Mouse (Mus musculus) midbrain, embryonic 10.5 days (tissue): ENCODE results near the gene Slxl1. TPM values are rescaled to one million over a fixed set of nuclear protein-coding genes. Genes with fewer than 3 reads are reported as not detected.
"Not testable (repeated sequence)": the region's sequence is repeated elsewhere in the genome, so short reads cannot be mapped to it uniquely, and the experiment has no call there.

ENCODE experiments used
- DNase-seq: peaks from one replicate; pipeline ENCODE4 v3.0.0-alpha.2; 2017; ENCODE audit warnings: low spot score
- H3K27ac ChIP-seq: fragments of 300-500 bp; sonication (generic); replicated peaks from 2 replicates; pipeline ENCODE4 v1.5.1; 2016; ENCODE audit warnings: mild to moderate bottlenecking
- H3K27me3 ChIP-seq: fragments of 300-500 bp; sonication (generic); 2 replicates; pipeline ENCODE4 v1.6.1; 2016; ENCODE audit warnings: low read depth, mild to moderate bottlenecking; ENCODE audit not compliant: poor library complexity, severe bottlenecking
- H3K36me3 ChIP-seq: fragments of 300-500 bp; sonication (generic); 2 replicates; pipeline ENCODE4 v1.6.1; 2016; ENCODE audit warnings: mild to moderate bottlenecking, moderate library complexity
- H3K4me1 ChIP-seq: fragments of 300-500 bp; sonication (generic); 2 replicates; pipeline ENCODE4 v1.6.1; 2016
- H3K4me3 ChIP-seq: fragments of 300-500 bp; sonication (generic); 2 replicates; pipeline ENCODE4 v1.5.1; 2016; ENCODE audit warnings: mild to moderate bottlenecking, moderate library complexity
- H3K9me3 ChIP-seq: fragments of 300-500 bp; sonication (generic); replicated peaks from 2 replicates; pipeline ENCODE4 v1.6.1; 2016; ENCODE audit warnings: mild to moderate bottlenecking
- WGBS: fragments of 180-500 bp; shearing (Covaris S2); methylation state at CpG from one replicate; pipeline ENCODE4 v1.1.7; 2016; 5-methylcytosine and 5-hydroxymethylcytosine counted together
- polyA plus RNA-seq: library from polyadenylated mRNA; unstranded; fragments of >200 nt; fragmentation: Nextera tagmentation; extraction: Ambion mirVana; gene quantifications from 2 replicates; pipeline ENCODE4 v1.2.1, GENCODE M21; 2016

Slxl1 gene
- not detected in 2 replicates for polyA plus RNA-seq

DNA sequence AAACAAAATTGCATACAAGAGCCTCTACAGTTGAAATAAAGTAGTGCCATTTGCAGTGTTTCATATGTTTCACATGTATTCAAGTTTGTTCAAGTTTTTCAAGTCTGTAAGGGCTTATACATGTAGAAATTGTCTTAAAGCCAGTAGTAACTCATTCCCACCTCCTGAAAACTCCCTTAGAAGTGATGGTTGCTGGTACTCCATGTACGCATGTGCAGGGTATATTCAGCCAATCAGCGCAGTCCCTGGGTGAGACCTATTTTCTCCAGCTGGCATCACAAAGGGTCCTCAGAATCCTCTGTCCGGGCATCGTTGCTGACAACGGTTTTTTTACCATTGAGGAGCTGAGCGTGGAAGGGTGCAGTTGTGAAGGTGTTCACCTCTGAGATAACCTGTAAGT is at the start of gene Slxl1:
Gene Slxl1, plus strand, starts transcription at position 301 of the 400 bp plus-strand sequence.
- H3K27ac ChIP-seq, H3K36me3 ChIP-seq, H3K4me1 ChIP-seq, DNase-seq, H3K27me3 ChIP-seq, H3K9me3 ChIP-seq, H3K4me3 ChIP-seq: not testable (repeated sequence)
- no CpG with 5 or more reads among the region's 6 CpGs for WGBS
